Mouse (Mus musculus): Measurements from ENCODE around the gene Gstt4.

Gene Gstt4

DNA sequence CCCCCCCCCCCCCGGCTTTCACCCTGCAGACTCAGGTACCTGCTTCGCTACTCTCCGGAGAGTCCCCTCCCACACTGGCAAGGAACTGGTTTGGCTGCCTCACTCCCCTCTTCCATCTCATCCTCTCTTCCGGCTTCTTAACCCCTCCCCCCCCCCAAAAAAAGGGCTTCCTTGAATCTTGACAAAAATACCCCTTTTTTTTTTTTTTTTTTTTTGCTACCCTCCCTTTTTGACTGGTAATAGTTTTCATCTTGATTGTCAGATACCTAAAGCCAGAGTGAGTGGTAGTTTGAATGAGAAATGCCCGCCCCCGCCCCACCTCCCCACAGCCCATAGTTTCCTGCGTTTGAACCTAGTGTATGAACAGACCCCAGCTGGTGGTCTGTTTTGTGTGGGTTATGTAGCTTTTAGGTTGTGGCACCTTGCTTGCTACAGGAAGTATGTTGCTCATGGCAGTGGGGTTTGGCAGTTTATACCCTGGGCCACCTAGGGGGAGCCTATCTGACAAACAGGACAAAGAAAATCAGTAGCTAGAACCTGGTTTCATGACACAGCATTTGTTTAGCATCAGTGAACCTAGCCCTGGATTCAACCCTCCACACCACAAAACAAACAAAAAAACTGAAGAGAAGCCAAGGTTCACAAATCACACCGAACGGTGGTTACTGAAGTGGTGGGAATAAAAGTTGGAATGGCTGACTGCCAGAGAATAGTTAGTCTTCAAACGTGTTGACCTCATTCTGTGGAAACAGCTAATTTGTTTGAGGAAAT is 13.6 kb upstream of the Gstt4 start:
- in situ Hi-C loops (cut with MseI, MboI): no loop called here

DNA sequence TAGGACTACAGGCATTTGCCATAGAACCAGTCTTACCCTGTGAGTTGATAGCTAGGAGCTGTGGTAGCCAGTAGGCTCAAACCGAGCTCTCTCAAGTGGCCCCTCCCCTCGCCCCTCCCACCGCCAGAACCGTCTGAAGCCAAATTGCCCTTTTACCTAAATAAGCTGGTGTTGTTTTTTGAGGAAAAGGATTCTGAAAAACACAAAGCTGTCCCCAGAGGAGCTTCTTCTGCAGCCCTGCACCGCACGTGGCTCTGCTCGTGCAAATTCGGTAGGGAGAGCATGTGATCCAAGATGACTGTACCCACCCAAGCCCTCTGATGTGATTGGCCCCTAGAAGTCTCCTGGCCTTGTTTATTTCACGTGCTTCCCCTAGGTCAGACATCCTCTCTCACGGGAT is 13.0 kb upstream of the Gstt4 start:
- in situ Hi-C loops (cut with MseI, MboI): no loop called here

DNA sequence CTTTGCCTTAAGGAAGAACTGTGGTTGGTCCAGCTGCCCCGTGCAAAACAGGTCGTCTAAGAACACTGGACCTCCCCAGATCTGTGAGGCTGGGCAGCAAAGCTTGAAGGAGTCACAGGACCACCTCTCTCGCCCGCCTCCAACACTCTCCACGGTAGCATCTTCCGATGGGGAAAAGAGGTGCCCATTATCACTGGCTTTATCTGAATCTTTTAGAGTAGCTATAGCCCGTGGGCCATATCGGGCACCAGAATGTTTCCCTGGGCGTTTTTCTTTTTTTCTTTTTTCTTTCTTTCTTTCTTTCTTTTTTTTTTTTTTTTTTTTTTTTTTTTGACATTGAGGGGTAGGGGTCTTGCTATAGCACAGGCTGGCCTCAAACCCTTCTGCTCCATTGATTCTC is 12.4 kb upstream of the Gstt4 start:
- in situ Hi-C loops (cut with MseI, MboI): no loop called here

DNA sequence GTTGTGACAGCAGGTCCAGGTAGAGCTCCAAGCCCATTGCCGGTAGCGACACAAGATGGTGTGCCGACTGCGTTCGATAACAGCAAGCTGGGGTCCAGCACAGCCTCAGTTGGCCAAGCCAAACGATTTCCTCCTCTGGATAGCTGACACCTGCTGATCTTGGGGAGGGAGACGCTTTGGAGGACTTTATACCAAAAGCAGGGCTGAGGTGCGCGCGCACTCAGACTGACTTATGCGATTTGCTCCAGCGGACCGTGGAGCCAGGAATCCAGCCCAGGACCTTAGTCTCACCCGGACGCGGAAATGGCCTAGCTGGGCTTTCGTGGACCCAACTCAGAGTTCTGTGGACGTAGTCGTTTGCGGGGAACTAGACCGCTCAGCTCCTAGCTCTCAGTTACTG is 11.9 kb upstream of the Gstt4 start:
- in situ Hi-C loops (cut with MseI, MboI): no loop called here

DNA sequence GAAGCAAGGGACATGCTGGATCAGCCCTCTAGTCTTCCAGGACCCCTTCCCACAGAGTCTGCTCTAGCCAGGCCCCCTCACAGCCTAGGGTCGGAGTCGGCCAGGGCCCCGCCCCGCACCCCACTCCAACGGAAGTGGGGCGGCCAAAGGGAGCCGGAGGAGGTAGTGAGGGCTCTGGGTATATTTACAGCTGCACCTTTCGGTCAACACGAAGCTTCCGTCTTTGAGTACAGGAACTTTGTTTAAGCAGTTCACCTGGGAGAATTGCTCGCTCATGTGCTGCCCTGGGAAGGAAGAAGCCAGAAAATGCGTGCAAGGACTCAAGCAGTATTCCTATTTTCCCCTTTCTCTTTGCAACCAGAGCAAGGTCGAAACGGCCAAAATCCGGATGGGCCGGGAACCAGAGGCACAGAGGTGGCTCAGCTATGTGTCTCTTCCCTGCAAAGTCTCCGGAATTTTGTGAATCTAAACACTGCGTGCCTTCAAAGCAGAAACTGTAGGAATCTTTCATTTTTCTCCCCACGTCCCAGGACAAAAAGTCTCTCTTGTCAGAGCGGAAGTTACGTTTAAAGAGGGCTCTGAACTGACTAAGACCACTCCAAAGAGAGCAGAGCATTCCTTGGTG is 11.2 kb upstream of the Gstt4 start:
- in situ Hi-C loops (cut with MseI, MboI): no loop called here

DNA sequence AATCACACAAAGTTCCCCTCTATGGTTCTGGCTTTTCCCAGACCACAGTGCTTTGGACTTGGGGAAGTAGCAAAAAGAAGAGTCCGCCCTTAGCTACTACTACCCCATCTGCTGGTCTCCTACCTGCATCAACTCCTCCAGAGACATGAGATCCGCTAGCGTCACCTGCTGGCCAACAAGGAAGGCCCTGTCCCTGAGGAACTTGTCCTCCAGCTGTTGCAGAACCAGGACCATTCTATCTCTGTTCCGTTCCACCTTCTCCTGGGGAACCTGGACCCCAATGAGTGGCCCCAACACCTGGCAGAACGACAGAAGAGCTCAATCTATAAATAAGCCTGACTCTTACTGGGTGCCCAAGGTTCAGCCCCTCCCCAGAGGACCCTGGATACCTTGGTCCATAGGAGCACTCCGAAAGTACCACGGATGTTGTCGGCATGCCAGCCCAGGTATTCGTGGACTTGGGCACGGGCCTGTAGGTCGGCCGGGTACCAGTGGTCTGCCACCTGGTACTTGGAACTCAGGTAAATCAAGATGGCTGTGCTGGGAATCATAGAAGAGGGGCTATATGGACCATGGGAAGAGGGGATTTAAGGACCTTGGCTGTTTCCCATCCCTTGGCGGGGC is 10.0 kb upstream of the Gstt4 start:
- in situ Hi-C loops (cut with MseI, MboI): no loop called here

DNA sequence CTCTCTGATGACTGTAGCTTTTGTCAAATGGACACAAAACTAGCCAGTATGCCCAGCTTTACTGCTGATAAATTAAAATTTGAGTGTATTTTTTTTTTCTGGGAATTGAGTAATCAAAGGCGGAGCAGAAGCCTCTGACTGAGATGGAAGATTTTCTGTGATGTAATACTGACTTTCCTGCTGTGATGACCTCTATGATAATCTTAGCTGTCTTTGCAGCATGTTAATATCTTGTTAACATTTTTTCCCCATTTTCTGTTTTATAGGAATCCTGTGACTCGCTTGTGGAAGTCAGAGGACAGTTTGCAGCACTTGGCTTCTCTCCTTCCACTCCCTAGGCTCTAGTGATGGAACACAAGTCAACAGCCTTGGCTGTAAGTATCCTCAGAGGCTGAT is 7.9 kb upstream of the Gstt4 start:
- in situ Hi-C loops (cut with MseI, MboI): no loop called here

DNA sequence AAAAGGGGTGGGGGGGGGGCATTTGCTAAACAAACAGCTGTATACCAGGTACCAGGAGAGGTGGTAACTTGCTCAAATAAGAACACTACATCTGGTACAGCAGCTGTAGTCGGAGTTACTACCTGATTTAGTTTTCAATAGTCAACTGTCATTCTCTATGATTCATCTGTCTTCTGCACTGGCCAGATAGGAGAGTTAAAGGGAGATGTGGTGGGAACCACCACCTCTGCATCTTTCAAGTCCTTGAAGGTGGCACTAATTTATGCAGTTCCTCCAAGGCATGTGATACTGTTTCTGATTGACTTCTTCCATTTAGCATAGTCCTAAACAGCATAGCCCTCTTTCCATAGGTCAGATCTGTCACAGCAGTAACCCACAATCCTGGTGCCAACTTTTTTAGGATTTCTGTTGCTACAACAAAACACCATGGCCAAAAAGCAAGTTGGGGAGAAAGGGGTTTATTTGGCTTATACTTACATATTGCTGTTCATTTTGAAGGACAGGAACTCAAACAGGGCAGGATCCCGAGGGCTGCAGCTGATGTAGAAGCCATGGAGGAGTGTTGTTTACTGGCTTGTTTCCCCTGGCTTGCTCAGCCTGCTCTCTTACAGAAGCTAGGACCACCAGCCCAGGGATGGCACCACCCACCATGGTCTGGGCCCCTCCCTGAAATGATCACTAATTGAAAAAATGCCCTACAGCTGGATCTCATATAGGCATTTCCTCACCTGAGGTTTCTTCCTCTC is 7.4 kb upstream of the Gstt4 start:
- in situ Hi-C loops (cut with MseI, MboI): no loop called here

DNA sequence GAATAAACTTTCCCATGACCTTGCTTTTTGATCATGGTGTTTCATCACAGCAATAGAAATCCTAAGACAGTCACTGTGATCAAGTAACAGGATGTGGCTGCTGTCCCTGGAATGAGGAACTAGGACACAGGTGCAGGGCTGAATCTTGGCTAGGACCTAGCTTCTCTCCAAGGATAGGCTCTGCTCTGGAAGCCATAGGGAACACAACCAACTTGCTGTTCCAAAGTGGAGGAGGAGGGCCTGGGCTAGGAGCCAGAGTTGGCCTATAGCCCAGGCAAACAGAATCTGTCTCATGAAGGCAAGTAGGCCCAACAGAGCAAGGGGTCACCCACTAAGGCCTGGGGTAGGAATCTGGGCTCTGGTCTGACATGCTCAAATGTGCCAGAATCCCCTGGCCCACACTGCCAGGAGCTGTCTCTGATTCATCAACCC is 6.2 kb upstream of the Gstt4 start:
- in situ Hi-C loops (cut with MseI, MboI): no loop called here

DNA sequence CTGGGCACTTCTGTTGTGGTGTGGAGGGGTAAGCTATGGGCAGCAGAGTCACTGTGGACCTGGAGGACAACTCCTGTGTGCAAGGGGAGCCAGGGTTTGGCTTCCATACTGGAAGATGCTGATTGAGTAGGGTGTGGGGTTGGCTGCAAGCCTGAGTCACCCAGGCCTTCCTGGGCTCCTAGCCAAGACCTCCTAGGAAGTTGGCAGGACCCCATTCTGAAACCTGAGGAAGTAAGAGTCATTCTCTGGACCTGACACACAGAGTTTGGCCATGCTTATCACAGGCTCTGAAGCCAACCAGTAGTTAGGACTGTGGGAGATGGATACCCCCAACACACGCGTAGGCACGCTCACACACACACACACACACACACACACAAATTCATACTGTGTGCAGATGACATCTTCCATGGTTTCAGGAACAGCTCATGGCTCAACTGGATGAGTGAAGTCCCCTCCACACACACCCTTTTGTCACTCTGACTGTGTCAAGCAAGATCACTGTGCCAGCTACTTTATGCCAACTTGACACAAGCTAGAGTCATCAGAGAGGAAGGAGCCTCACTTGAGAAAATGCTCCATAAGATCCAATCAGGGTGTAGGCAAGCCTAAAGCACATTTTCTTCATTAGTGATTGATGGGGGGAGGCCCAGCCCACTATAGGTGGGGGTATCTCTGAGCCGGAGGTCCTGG is 5.5 kb upstream of the Gstt4 start:
- in situ Hi-C loops (cut with MseI, MboI): no loop called here

DNA sequence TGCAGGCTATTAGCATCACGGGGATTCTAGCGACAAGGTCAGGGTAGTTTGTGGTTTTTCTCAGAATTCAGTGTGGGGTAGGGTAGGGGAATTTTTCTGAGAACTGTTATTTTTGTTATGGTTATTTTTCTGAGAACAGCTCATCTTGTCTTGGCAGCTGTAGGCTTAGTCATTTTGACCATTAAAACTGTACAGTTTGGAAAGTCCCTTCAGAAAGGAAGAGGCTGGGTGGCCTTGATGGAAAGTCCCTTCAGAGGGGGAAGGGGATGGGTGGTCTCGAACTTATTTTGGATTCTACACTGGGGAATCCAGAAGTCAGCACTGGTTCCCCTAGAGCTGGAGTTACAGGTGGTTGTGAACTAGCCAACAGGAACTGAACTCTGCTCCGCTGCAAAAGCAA is 2.2 kb upstream of the Gstt4 start:
- in situ Hi-C loops (cut with MseI, MboI): no loop called here

DNA sequence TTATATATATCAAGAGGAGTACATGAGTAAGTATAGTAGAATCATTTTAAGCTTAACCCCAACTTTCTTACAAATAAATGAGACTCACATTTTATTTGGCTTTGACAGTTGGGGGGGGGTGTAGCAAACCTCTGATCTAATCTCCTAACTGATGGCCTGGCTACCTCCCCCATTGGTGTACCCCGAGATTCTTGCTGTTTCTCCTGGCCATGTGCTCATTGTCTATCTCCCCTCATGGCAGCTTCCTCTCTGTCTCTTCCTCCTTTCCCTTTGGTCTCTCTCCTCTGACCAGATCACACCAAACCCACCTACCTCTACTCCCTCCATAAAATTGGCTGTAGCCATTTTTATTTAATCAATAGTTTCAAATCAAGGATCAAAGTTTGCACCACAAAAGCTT is 1.4 kb upstream of the Gstt4 start:
- in situ Hi-C loops (cut with MseI, MboI): no loop called here

DNA sequence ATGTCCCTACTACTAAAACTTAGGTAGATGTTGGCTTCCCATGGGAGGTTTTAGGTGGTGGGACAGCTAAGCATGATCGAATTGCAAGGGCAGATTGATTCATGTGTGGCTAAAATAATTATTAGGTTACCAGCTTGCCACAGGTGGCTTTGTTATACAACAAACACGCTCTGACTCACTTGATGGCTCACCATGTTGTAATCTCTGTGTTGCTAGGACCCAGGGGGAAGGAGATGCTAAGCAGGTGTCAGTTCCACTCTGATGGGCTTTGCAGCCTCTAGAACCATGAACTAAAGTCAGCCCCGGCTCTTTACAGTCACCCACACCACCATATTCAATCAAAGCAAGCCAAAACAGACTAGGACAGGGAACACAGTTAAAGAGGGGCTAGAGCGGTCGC is 2.5 kb downstream of the Gstt4 start:
- in situ Hi-C loops (cut with MseI, MboI): no loop called here

DNA sequence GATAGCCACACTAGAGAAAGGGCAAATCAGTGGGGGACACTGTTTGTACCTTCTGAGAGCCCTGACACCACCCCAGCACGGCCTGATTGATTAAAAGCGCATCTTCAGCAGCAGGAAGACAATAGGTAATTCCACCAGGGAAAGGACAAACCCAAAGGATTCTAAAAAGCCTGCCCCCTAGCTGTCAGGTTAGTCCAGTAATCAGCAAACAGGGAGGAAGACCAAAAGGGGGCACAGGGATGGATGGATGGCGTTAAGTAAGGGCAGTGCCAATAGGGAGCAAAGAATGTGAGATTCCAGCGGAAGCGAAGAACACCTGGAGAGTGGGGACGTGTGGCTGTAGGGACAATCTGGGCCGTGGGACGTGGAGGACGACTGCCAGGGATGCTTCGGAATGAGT is 3.7 kb downstream of the Gstt4 start:
- in situ Hi-C loops (cut with MseI, MboI): no loop called here

DNA sequence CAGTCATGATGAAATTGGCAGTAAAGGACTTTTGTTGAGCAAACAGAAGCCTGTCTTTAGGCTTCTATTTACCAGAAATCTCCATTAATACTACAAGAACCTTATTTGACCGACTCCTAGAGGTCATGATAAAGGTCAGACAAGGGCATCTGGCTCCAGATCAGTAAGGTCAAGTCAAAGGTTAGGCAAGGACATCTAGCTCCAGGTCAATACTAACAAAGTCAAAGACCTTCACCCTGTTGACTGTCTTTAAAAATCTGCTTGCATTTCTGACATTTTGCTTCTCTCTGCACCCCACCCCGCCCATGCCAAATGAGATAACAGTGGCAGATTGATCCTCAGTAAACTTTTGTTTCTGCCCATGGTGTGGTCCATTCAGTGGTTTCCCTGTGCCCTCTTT is 18.1 kb downstream of the Gstt4 start:
- in situ Hi-C loops (cut with MseI, MboI): no loop called here

DNA sequence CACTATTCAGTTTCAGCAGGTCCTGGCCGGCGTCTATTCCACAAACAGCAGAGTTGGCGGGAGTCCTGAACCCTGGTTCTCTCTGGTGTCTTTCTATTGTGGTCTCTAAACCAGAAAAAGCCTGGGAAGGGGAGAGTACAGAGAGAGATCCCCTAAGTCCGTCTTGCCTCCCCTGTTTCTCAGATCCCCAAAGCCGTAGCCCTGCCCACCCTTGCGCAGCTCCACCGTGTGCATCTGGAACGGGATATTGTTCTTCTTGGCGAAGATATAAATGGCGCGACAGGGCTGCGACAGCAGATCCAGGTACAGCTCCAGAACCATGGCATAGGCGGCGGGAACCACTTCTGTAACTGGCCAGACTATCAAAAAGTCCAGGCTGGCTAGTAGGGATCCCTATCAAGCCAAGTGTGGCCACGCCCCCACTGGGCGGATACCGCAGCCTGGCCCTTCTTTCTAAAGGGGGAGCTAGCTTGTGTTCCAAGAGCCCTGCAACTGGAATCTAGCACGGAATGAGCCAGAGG is 24.1 kb downstream of the Gstt4 start, which contains the start of gene Gstt1:
Gene Gstt1 (minus strand): TSS at position 409 of the 521 bp plus-strand sequence.
- in situ Hi-C loops (cut with MseI, MboI): no loop called here

DNA sequence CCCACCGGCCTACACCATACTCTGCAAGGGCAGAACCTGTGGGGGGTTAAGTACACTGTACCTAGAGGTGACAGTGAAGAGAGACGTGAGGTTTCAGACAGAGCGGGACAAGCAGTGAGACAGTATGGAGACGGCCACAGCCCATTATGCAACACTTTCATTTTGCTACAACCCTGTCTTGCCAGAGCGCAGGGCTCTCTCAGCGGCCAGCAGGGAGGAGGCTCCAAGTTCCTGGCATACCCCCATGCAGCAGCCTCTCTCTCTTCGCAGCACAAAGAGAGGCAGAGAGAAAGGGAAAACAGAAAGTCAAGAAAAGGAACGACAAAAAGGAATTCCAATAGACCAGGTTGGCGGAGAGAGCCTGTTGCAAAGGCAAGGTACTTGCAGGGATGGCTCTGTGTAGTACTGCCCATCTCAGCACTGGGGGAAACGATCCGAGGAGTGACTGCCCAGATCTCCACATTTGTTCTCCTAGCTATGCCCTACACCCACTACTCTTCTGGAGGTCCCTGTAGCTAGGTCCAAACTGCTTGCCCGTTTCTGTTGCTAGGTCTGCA is 24.6 kb downstream of the Gstt4 start:
- in situ Hi-C loops (cut with MseI, MboI): no loop called here

DNA sequence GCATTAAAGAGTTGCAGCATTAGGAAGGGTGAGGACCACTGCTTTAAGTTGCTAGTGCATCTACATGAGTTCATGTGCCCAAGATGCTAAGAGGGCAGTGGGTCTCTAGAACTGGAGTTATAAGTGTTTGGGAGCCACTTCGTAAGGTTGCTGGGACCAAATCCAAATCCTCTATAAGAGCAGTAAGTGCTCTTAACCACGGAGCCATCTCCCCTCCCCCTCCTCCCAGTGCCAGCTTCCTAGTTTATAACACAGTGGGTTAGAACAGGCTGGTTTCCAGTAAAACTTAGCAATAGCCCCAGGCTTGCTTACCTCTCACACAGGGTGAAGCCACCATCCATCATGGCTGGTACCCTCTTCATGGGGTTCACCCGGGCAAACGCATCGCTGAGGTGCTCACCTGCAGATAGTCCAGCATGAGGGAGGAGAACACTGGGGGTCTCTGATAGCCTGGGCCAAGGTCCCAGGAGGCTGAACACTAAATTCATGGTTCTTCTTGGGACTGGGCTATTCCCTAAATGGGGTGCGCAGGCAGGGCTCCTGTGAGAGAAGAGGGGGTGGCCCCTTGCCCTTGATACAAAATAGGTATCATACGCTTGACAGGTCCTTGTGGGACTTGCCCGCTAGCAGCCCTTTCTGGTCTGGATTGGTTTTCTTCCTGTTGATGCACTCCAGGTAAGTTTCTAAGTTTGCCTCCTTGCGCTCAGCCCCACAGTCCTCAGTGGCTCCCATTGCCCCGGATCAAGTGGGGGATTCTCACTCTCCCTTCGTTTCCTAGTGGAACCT is 25.4 kb downstream of the Gstt4 start:
- in situ Hi-C loops (cut with MseI, MboI): no loop called here

DNA sequence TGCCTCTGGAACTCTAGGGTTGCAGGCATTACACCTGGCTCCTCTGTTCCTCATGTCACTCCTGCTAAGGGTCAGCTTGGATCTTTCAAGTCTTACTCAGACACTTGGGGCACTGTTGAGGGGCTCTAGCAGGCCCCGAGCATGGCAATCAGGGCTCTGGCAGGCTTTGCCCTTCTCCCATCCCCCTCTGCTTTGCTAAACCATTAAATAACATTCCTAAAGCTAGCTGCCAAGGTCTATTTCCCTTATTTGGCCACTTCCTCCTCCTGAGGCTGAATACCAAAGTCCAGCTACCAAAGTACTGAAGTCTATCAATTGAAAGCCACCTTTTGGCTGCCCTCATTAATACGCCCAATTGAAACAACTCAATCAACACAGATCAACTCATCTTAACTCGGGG is 27.5 kb downstream of the Gstt4 start:
- in situ Hi-C loops (cut with MseI, MboI): no loop called here

DNA sequence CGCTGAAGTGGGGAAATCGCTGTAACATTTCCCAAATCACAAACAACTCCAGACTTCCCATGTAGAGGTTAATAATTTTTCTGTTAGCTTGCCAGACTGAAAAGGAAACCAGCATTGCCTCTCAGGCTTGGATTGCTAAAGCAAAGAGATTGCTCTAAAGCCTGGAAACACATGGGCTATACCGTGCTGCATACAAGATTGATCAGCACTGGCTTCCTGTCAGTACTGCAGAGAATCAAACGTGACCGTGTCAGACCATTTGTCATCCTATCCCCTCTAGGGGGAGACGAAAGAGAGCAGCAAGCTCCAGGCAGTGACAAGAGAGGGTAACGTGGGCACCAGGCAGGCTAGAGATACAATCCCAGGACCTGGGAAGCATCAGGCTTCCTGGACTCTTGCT is 31.6 kb downstream of the Gstt4 start:
- in situ Hi-C loops (cut with MseI, MboI): no loop called here
